8 mouse cellular contexts compared by ENCODE assay signal in genomic region chr11:88099599-88100023, GRCm38 (mm10). TPM values are rescaled to one million over a fixed set of nuclear protein-coding genes. Genes with fewer than 3 reads are reported as not detected.
DNase-seq lines count a peak whose midpoint lies in the region; ATAC-seq lines count a peak whose summit lies in the region.

No protein-coding gene starts in this region.

- peak overlapping the region; percentile 62 for H3K4me3 ChIP-seq in liver, embryonic 13.5 days (replicated peaks)
- peak overlapping the region; percentile 71 for H3K4me3 ChIP-seq in neural tube, embryonic 15.5 days (replicated peaks)

- H3K9me3 ChIP-seq in liver, embryonic 13.5 days (replicated peaks): no peaks in the 10 kb centered on the region
- no peaks in the 10 kb centered on the region for H3K9me3 ChIP-seq in neural tube, embryonic 15.5 days (replicated peaks)

- H3K4me2 ChIP-seq in liver, embryonic 13.5 days: peak overlapping the region; percentile 73
- peak overlapping the region; percentile 87 for H3K4me2 ChIP-seq in neural tube, embryonic 15.5 days

- H3K36me3 ChIP-seq in liver, embryonic 13.5 days: no peaks in the 10 kb centered on the region
- no peaks in the 10 kb centered on the region for H3K36me3 ChIP-seq in neural tube, embryonic 15.5 days

- H3K27me3 ChIP-seq in liver, embryonic 13.5 days: peaks cover 71% of the 10 kb centered on the region
- H3K27me3 ChIP-seq in neural tube, embryonic 15.5 days (replicated peaks): no peaks in the 10 kb centered on the region

- DNase-seq in spleen, adult 18-20 months: peak; percentile 27 to 31
- DNase-seq in spleen, adult 12 weeks (ENCODE audit: low spot score): no peak
- peak; percentile 79 for DNase-seq in embryo, embryonic 10.5 days (ENCODE audit: low spot score)
- DNase-seq in heart, adult 18-20 months: peak; percentile 92
- peak; percentile 79 for DNase-seq in kidney, adult 18-20 months
- no peak for DNase-seq in liver, embryonic 13.5 days
- peak; percentile 54 for DNase-seq in thymus, postnatal 25 days

- peak overlapping the region; percentile 60 for H3K9ac ChIP-seq in liver, embryonic 13.5 days
- peak overlapping the region; percentile 93 for H3K9ac ChIP-seq in neural tube, embryonic 15.5 days (replicated peaks)

- WGBS in liver, embryonic 13.5 days (ENCODE audit: insufficient replicate concordance): under 1% methylated on average over 36 of the region's 38 CpGs
- under 1% methylated on average over 34 of the region's 38 CpGs for whole genome bisulfite sequencing in neural tube, embryonic 15.5 days

- peaks cover 28% of the 10 kb centered on the region for H3K4me1 ChIP-seq in liver, embryonic 13.5 days (replicated peaks)
- peaks cover 49% of the 10 kb centered on the region for H3K4me1 ChIP-seq in neural tube, embryonic 15.5 days

- peak; percentile 39; the same call in 1 of the 2 replicates for ATAC-seq in liver, embryonic 13.5 days (ENCODE audit: low read depth)
- ATAC-seq in neural tube, embryonic 15.5 days (ENCODE audit: low FRiP score): peak; percentile 46

- peak overlapping the region; percentile 58; the same call in 1 of the 2 replicates for H3K27ac ChIP-seq in liver, embryonic 13.5 days
- H3K27ac ChIP-seq in neural tube, embryonic 15.5 days (replicated peaks): peak overlapping the region; percentile 92

RNA-seq across cellular contexts. Expression of gene Cuedc1, which starts 1.8 kb away (rescaled TPM):
- total RNA-seq in heart, adult 18-20 months (2021): 10 to 100 TPM; 40.0 to 43.8 TPM
- 1.6 and 1.8 TPM in 2 replicates for polyA plus RNA-seq in liver, embryonic 13.5 days (2015; fragmentation: Nextera tagmentation; extraction: Ambion mirVana)
- polyA plus RNA-seq in neural tube, embryonic 15.5 days (2015; fragmentation: Nextera tagmentation; extraction: Ambion mirVana): 40.6 and 49.0 TPM in 2 replicates

RNA-seq across cellular contexts. Expression of gene Vezf1, which starts 31.5 kb away (rescaled TPM):
- 10 to 100 TPM; 35.0 to 38.4 TPM for total RNA-seq in heart, adult 18-20 months (2021)
- polyA plus RNA-seq in liver, embryonic 13.5 days (2015; fragmentation: Nextera tagmentation; extraction: Ambion mirVana): 7.6 and 10.4 TPM in 2 replicates
- 35.0 and 39.1 TPM in 2 replicates for polyA plus RNA-seq in neural tube, embryonic 15.5 days (2015; fragmentation: Nextera tagmentation; extraction: Ambion mirVana)

RNA-seq across cellular contexts. Expression of gene Srsf1, which starts 52.4 kb away (rescaled TPM):
- total RNA-seq in heart, adult 18-20 months (2021): 100 to 1,000 TPM in 1 of 2 experiments, 10 to 100 TPM in 1; 88.5 to 102 TPM
- polyA plus RNA-seq in liver, embryonic 13.5 days (2015; fragmentation: Nextera tagmentation; extraction: Ambion mirVana): 157 and 209 TPM in 2 replicates
- 183 and 211 TPM in 2 replicates for polyA plus RNA-seq in neural tube, embryonic 15.5 days (2015; fragmentation: Nextera tagmentation; extraction: Ambion mirVana)

Comparison
In these comparisons a context has a peak if more than half of its experiments do, and no peak if none do; other contexts are left out.
1. DNase-seq: peak in spleen, adult 18-20 months (2 of 2), embryo, embryonic 10.5 days (single experiment), heart, adult 18-20 months (2 of 2), kidney, adult 18-20 months (single experiment) and thymus, postnatal 25 days (single experiment); none in spleen, adult 12 weeks (single experiment) and liver, embryonic 13.5 days (single experiment).
2. RNA of gene Cuedc1, which starts 1.8 kb away (polyA plus RNA-seq): 40.6 to 49.0 TPM in neural tube, embryonic 15.5 days; 1.6 to 1.8 TPM in liver, embryonic 13.5 days; every median in the first group is over 10 times any median in the second.